Mouse (Mus musculus) cerebellum, postnatal 25 days (tissue): ENCODE results near the gene Nme4.
A peak's percentile ranks its signal among the peaks of the same experiment; 100 is the strongest.
"Not testable (repeated sequence)": the region's sequence is repeated elsewhere in the genome, so short reads cannot be mapped to it uniquely, and the experiment has no call there.

Experiments used
- DNase-seq, 2 experiments: peaks; one replicate each; pipeline ENCODE4 v3.0.0; 2021; ENCODE audit warnings: mixed read lengths in 2 of 2

Gene Nme4

GRCm38 (mm10) chr17:26114061-26114460, 18.7 kb upstream of the Nme4 start:
- no peak for DNase-seq

DNA sequence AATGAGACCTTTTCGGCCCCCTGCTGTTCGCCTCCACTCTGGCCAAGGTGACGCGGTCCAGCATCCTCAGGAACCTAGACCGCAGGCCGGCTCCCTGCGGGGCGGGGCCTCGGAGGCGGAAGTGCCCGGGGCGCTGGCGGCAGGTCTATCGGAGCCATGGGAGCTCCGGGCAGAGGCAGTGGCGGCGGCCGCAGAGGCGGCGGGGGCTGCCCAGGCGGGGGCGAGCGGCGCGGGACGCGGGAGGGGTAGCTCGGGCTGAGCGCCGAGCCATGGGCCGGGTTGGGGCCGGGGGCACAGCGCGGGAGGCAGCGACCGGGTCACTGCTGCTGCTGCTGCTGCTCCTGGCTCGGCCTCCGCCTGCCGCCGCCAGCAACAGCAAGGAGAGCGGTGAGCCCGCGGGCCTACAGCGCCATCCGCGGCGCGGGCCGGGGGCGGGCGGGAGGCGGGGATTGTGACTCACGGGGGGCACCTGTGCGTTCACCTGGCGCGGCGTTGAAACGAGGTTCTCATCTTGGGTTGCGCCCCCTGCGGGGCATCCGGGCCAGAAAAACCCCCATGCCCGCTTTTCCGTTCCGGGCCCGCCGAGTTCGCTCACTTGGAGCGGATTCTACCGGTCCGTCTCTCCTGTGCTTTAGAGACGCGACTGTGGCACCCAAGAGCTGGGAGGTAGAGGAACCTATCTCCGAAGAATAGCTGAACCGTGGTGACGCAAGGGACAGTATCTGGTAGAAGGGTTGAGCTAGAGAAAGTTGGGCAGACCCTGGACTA, 18.0 kb upstream of the Nme4 start, which contains the start of gene Tmem8:
Gene Tmem8 (plus strand): TSS at position 119 of the 768 bp plus-strand sequence.
- DNase-seq = peak; percentile 88 to 89

DNA sequence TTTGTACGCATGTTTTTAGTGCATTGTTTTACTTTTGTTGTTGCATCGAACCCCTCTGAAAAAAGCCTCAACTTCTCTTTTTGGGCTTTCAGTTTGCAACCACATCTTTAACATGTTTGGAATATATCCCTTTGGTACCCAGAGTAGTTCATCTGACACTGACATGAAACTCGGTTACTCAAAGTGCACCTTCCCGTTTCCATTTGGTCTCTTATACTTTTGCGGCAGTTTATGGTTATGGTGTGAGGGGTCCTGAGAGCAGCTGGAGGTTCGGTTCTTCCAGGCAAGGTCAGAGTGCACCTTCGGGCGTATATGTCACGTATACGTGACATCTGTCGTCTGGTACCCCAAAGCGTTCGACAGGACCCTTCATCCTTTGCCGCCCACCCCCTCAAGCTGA, 17.3 kb upstream of the Nme4 start:
- no peak for DNase-seq

DNA sequence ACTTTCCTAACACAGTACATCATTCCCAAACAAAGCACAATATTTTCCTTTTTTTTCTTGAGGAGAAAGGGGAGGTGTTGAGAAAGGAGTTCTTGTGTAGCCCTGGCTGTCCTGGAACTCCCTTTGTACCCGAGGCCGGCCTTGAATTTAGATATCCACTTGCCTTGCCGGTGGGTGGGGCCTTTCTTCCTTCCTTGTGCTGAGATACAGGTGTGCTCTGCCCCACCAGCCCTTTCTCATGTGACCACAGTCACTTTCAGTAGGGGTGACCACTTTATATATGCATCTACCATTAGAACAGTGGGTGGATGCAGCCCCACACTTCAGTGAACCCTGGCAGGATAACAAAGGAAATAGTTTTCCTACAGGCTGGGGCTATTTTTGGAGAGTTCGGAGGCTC, 16.3 kb upstream of the Nme4 start:
- peak in 1 of 2 experiments; percentile 1 for DNase-seq

DNA sequence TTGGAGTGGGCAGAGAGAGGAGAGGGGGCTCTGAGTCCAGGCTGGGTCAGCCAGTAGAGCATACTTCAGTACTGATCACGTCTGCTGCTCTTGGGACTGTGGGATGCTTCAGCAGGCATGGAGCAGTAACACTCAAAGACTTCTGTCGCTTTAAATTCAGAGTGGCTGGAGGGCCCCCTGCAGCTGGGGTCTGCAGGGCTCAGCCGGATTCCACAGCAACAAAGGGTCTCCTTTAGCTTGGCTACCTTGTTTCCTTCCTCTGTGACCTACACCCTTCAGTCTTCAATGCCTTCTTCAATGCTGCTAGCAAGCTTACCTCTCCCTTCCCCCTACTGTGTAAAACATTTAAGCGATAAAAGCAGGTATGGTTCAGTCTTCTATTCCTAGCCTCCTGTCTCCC, 15.6 kb upstream of the Nme4 start:
- peak in 1 of 2 experiments; percentile 2 for DNase-seq

DNA sequence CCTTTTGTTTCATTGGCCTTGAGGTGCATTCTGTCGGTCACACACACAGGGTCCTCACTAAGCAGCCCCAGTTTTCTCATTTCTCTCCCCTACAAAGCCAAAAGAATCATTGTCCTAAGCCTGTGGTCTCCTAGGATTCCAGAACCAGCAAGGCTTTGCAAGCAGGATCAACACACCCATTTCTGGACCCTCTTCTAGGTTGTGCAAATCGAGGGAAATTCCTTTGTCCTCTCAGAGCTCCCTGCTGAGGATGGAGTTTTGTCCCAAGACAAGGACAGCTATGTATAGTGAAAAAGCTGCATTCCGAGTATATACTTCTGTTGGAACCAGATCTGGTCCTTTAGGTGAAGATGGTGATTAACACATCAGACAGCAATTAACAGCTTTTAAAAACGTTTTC, 14.8 kb upstream of the Nme4 start:
- DNase-seq = no peak

GRCm38 (mm10) chr17:26105619-26106018, 10.2 kb upstream of the Nme4 start:
- no peak for DNase-seq

DNA sequence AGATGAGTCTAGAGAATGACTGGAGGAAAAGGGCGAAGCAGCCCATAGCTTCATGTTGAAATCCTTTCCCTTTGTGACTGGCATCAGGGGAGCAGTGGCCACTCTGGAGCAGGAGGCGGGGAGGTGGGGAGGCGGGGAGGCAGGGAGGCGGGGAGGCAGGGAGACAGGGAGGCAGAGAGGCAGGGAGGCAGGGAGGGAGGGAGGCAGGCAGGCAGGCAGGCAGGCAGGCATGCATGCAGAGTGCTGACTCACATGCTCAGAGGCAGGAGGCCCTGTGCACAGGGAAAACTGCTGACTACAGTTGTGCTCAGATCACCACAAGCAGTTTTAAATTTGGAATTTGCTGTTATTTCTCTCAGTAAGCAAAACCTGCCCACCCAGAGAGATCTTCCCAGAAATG, 6.1 kb upstream of the Nme4 start:
- DNase-seq = no peak

DNA sequence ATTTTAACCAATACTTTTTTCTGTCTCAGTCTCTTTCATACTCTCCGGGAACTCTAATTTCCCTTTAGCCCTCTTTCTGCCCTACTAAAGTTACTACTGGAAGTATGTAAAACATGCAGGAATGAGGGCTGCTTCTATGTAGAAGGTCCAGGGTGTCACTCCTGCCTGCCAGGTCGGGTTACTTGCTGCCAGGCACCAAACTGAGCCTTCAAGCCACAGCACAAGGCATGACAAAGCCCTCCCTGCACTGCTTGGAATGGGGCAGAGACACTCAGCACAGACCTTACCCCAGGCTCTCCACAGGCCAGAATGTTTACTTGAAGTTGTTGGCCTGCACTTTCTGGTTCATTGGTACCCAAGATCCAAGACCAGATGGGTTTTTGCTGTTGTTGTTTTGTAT, 4.8 kb upstream of the Nme4 start:
- DNase-seq = no peak

DNA sequence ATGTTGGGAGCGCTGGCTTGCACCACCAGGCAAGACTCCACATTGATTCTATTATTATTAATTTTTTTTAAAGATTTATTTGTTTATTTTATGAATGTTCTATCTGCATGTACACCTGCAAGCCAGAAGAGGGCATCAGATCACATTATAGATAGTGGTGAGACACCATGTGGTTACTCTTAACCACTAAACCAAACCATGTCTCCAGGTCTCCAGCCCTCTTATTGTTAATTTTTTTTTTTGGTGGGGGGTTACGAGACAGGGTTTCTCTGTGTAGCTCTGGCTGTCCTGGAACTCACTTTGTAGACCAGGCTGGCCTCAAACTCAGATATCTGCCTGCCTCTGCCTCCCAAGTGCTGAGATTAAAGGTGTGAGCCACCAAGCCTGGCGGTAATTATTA, 3.9 kb upstream of the Nme4 start:
- not testable (repeated sequence) for DNase-seq

GRCm38 (mm10) chr17:26098461-26098860, 3.1 kb upstream of the Nme4 start:
- no peak for DNase-seq

- no peak for DNase-seq
Observed at GRCm38 (mm10) chr17:26094531-26095110, 781 bp downstream of the Nme4 start.

- DNase-seq = peak; percentile 91 to 92
Observed at GRCm38 (mm10) chr17:26089905-26090632, 5.3 kb downstream of the Nme4 start, which contains the start of gene Decr2. Decr2 (minus strand) TSS chr17:26090337.

- DNase-seq = no peak
Observed at GRCm38 (mm10) chr17:26087059-26087564, 8.3 kb downstream of the Nme4 start.

DNA sequence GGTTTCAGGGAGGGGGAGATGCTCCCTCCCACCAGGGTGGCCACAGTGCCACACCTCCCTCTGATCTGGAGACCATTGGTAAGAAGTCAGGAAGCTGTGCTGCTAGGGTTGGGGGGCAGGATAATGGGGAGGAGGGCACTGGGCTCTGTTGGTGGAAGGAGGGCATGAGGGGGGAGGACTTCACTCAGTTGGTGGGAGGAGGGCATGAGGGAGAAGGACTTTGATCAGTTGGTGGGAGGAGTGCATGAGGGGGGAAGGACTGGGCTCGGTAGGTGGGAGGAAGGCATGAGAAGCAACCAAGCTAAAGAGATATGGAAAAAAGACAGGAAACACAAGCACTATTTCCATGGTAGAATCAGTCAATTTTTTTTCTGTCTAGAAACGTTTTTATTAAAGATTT, 14.5 kb downstream of the Nme4 start:
- no peak for DNase-seq

DNA sequence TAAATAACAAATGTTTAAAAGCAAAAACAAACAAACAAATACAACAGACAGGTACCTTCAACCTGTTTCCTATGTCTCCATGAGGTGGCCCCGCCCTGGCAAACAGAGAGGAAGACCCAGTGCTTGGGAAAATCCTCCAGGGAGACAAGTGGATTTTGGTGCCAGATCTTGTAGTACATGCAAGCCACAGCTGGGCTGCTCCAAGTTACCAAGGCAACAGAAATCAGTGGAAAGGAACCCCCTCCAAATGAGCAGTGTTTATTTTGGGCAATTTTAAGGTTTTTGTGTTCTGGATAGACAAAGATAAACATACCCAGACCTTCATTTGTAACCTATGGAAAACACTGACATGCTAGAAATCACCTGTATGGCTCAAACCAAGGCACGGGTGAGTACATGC, 16.6 kb downstream of the Nme4 start:
- no peak for DNase-seq

DNA sequence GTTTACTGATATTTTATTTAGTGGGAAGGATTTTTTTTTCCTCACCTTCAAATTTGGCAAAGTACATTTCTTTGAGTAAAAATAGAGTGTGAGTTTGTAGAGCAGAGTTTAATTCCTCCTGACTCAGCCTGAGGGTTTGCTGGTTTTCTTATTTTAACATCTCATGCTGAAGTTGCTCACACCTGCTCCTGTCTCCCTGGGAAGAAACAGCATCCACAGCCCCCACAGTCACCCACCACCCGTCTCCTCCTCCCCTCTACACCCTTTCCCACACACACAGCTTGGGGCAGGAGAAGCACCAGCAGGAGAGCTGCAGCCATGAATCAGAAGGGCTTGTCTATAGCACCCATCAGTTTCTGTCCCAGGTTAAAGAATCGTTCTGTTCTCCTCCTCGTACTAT, 20.2 kb downstream of the Nme4 start:
- DNase-seq = no peak

DNA sequence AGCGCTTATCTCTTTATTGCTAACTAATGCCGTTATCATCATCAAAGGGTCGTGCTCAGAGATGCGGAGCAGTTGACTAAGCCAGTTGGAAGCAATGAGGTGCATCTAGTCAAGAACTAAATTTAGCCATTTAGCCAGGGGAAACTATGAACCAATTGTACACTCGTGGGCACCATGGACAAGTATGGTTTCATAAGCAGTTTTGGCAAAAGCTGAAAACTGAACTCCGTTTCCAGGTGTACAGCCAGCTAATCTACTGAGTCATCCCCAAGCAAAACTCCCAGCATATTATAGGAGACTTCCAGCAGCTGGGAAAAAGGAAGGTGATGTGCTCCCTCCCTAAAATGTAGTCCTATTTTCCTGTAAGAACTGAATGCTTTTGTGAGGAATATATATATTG, 25.3 kb downstream of the Nme4 start:
- no peak for DNase-seq

DNA sequence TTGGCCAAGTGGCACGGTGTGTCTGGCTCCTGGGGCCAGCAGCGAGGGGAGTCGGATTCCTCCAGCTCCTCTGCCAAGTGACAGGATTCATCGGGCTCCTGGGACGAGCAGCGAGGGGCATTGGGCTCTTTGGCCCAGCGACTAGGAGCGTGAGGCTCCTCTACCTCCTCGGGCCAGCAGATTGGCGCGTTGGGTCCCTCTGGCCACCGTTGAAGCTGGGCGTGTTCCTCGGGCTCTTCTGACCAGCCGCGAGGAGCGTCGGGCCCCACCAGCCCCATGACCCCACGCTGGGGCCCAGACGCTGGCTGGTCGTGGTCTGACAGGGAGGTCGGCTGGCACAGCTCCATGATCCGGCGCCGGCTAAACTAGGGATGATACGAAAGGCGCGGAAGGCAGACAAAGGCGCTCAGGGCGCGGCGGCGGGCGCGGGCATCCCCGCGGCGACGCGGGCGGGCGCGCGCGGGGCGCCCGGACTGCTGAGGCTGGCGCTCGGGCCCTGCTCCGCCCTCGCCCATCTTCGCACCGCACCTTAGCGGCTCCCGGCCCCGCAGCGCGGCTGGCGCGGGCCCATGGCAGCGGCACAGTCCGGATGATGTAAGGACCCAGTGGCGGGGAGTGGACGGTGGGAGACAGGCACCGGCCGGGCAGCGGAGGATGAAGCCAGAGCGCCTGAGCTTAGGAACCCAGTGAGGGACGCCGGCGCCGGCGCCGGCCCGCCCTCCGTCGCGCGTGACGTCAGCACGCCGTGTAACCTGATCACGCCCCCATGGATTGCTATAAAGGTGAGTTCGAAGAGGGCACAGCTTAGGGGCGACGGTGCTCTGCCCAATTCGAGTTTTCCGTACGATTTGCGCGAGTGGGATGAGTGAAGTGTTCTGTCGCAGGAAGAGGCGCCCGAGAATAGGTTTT, 26.3 kb downstream of the Nme4 start, which contains the start of gene Rab11fip3:
Gene Rab11fip3 (minus strand): TSS at position 725 of the 909 bp plus-strand sequence.
- DNase-seq = peak; percentile 91 to 95

DNA sequence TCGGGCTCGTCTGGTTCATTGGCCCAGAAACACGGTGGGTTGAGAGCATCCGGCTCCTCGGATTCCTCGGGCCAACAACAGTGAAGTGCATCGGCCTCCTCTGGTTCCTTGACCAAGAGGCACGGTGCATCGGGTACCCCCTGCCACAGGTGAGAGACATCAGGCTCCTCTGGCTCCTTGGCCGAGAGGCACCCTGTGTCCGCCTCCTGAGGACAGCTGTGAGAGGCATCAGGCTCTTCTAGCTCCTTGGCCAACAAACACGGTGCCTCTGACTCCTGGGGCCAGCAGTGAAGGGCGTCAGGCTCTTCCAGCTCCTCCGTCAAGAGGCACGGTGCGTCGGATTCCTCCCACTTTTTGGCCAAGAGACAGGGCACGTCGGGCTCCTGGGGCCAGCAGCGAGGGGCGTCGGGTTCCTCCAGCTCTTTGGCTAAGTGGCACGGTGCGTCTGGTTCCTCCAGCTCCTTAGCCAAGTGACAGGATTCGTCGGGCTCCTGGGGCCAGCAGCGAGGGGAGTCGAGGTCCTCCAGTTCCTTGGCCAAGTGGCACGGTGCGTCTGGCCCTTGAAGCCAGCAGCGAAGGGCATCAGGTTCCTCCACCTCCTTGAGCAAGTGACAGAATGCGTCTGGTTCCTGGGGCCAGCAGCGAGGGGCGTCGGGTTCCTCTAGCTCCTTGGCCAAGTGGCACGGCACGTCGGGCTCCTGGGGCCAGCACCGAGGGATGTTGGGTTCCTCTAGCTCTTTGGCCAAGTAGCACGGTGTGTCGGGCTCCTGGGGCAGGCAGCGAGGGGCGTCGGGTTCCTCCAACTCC, 27.2 kb downstream of the Nme4 start:
- peak; percentile 51 to 52 for DNase-seq

DNA sequence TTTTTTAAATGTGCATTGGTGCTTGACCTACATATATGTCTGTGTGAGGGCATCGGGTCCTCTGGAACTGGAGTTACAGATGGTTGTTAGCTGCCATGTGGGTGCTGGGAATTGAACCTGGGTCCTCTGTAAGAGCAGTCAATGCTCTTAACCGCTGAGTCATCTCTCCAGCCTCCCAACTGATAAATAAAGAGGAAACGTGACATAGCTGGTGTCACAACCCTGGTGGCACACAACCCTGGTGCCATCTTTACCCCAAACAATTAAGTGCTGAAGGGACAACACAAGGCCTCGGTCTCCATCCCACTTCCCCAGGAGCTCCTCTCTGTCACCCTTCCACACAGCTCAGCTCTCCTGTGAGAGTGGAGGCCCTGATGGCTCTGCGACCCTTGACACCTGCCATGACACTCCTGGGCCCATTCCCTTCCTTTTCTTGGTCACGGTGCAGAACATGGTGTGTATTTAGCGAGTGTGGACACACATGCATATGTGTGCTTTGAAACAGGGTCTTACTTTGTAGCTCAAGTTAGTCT, 28.8 kb downstream of the Nme4 start:
- no peak for DNase-seq
